Mouse (Mus musculus) testis, adult 2 months (tissue): ENCODE results near the gene Pcsk5. TPM values are rescaled to one million over a fixed set of nuclear protein-coding genes. Genes with fewer than 3 reads are reported as not detected.
A peak's percentile ranks its signal among the peaks of the same experiment; 100 is the strongest.

ENCODE experiments used
- H3K27ac ChIP-seq: fragments of 200-500 bp; 2 replicates; pipeline ENCODE4 v1.5.1; 2012; ENCODE audit warnings: low read depth, low read length; ENCODE audit not compliant: control insufficient read depth, insufficient read depth
- H3K27me3 ChIP-seq: fragments of 200-500 bp; 2 replicates; pipeline ENCODE4 v1.6.1; 2012; ENCODE audit warnings: mild to moderate bottlenecking, low read length, moderate library complexity; ENCODE audit not compliant: control insufficient read depth, insufficient read depth
- H3K36me3 ChIP-seq: fragments of 200-500 bp; 2 replicates; pipeline ENCODE4 v1.6.1; 2012; ENCODE audit warnings: mild to moderate bottlenecking, low read length; ENCODE audit not compliant: control insufficient read depth, insufficient read depth
- H3K4me1 ChIP-seq: fragments of 200-500 bp; 2 replicates; pipeline ENCODE4 v1.6.1; 2012; ENCODE audit warnings: low read length; ENCODE audit not compliant: control insufficient read depth, insufficient read depth
- H3K4me3 ChIP-seq: fragments of 200-500 bp; 2 replicates; pipeline ENCODE4 v1.5.1; 2012; ENCODE audit warnings: low read depth, mild to moderate bottlenecking, low read length, moderate library complexity, mixed read lengths; ENCODE audit not compliant: control insufficient read depth
- CTCF ChIP-seq: fragments of 200-500 bp; IDR thresholded peaks from 2 replicates; pipeline ENCODE4 v1.5.1; 2012; ENCODE audit warnings: low read depth, mild to moderate bottlenecking, inconsistent platforms, low read length, moderate library complexity; ENCODE audit not compliant: control insufficient read depth, insufficient read depth, insufficient replicate concordance
- POLR2A ChIP-seq: fragments of 200-500 bp; IDR thresholded peaks from 2 replicates; pipeline ENCODE4 v1.6.1; 2012; ENCODE audit warnings: low read depth, mild to moderate bottlenecking, inconsistent platforms, low read length, moderate library complexity; ENCODE audit not compliant: control insufficient read depth
- polyA plus RNA-seq: library from polyadenylated mRNA; depleted of rRNA; stranded (reverse); fragments of >200 nt; gene quantifications from 2 replicates; pipeline ENCODE4 v1.2.3, GENCODE M21; 2012

The Pcsk5 gene
- polyA plus RNA-seq, 1 experiment, result 0.81 TPM

DNA sequence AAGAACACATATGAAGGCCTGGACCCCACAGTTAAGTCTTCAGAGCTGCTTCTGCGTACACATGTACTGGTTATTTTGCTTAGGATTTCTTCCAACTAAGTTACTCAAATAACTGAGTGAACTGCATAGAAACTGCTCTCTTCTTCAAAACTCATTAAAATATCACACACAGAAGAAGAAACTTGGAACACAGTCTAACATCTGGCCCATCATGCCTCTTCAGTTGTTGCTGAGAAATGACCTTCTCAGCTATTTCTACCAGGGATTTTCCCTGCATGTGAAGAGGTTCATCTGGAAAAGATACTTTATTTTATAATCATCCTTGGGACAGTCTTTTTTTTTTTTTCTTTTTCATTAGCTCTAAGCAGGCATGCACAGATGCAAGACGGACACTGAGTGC is 231.3 kb downstream of the Pcsk5 start:
- H3K4me3 ChIP-seq, result no peak overlapping the region
- TF ChIP-seq CTCF (no peak), POLR2A (no peak)
- no peaks in the 10 kb centered on the region for H3K27me3 ChIP-seq
- H3K27ac ChIP-seq, result no peak overlapping the region
- no peaks in the 10 kb centered on the region for H3K4me1 ChIP-seq
- H3K36me3 ChIP-seq, result no peaks in the 10 kb centered on the region

DNA sequence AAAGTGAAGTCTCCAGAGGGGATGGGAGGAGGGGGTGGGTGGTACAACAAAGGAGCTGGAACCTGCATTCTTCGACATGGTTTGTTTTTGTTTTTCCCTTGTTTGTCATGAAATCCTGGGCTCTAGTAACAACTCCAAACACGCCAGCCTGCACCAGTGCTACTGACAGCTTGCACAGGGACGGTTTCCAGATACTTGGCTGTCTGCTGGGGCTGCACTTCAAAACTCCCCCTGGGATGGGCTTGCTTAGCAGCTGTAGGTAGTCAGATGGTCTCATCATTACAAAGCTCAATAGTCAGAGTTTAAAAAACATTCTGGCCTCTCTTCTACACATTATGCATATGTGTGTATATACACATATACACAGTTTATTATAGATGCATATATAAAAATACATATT is 234.1 kb downstream of the Pcsk5 start:
- Histone ChIP-seq H3K4me1 (no peaks in the 10 kb centered on the region), H3K4me3 (no peak overlapping the region), H3K27ac (no peak overlapping the region), H3K27me3 (no peaks in the 10 kb centered on the region), H3K36me3 (no peaks in the 10 kb centered on the region)
- TF ChIP-seq POLR2A (no peak), CTCF (no peak)

DNA sequence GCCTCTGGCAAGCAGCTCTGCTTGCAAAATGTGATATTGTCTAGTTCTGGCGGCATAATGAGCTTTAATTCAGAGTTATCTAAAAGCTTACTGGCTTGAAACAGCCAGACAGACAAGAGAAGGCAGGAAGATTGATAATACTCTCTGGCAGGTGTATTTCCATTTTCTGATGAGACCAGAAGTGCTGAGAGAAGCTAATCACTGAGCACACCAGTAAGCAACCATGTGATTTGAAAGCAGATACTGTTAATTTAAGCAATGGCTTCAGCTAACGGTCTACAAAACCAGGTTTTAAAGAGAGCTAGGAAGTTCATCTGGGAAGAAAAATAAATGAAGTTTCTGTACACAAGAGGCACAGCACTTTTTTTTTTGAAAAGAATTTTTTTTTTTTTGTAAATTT is 237.1 kb downstream of the Pcsk5 start:
- Histone ChIP-seq H3K27me3 (no peaks in the 10 kb centered on the region), H3K36me3 (no peaks in the 10 kb centered on the region), H3K4me1 (no peaks in the 10 kb centered on the region), H3K27ac (no peak overlapping the region), H3K4me3 (no peak overlapping the region)
- TF ChIP-seq POLR2A, result no peak
- TF ChIP-seq CTCF, result no peak

DNA sequence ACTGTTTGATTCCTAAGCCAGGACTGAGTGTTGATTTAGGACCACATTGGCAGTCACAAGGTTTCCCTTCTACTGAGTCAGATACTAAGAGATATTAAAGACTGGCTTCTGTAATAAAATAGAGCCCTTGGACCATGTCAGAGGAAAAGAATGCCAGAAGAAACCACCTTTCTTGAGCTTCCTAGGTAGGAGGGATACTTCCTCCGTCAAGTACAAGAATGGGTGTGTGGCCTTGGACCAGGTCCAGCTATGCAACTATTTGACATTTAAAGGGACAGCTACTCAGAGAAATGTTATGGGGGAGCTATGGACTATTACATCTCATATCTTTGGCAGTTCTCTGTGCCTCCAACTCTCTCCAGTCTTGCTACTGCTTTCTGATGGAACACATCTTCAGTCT is 244.6 kb downstream of the Pcsk5 start:
- TF ChIP-seq POLR2A (no peak), CTCF (no peak)
- Histone ChIP-seq H3K36me3 (no peaks in the 10 kb centered on the region), H3K4me3 (no peak overlapping the region), H3K27me3 (no peaks in the 10 kb centered on the region), H3K4me1 (no peaks in the 10 kb centered on the region), H3K27ac (no peak overlapping the region)

DNA sequence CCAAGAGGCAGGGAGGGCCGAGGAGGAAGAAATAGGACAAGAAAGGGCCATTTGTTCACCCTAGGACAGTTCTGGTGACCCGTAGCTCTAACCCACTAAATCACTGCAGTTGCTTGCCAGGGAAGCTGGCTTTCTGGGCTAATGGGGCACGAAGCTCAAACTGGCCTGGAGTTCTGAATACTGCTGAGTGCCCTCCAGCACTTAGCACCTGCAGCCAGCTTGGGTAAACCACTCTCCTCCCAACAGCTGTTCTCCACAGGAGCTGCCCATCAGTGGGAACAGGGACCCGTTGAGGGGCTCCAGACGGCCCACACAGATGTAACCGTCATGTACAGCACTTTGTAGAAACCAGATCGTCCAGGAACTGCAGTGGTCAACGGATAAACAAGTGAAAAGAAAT is 246.1 kb downstream of the Pcsk5 start:
- Histone ChIP-seq H3K36me3 (no peaks in the 10 kb centered on the region), H3K27me3 (no peaks in the 10 kb centered on the region), H3K4me3 (no peak overlapping the region), H3K27ac (no peak overlapping the region), H3K4me1 (no peaks in the 10 kb centered on the region)
- TF ChIP-seq POLR2A (no peak), CTCF (no peak)

DNA sequence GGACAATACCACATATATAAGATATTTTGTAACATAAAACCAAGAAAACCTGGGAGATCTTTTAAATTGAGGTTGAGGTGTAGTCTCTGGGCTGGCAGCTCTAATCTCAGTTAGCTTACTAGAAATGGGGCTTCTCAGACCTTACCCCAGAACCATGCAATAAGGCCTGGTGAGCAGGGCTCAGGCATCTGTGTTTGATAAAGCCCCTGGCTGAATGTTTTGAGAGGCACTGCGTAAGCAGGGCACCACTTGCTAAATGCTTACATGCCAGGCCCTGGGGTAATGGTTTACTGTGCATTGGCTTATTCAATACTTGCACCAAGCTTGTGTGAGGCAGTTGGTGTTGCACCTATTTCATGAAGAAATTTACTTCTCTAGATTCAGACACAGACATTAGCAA is 247.1 kb downstream of the Pcsk5 start:
- no peaks in the 10 kb centered on the region for H3K4me1 ChIP-seq

DNA sequence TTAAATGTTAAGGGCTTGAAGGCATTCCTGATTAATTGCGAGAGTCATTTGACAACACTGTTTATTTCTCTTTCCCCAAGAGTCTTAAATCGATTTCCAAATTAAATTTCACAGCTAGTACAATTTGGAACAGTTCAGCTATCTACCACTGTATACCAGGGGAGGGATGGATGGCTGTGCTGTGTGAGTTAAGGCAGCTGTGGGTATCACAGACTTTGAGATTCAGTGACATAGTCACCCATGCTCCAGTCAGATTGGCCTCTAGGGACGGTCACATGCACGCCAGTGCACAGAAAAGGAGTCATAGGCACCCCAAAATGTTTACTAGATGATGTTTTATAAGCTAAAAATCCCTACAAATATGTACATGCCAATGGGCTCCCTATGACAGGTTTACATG is 260.0 kb downstream of the Pcsk5 start:
- Histone ChIP-seq H3K4me1 (no peaks in the 10 kb centered on the region), H3K36me3 (no peaks in the 10 kb centered on the region), H3K27me3 (no peaks in the 10 kb centered on the region), H3K27ac (no peak overlapping the region), H3K4me3 (no peak overlapping the region)
- TF ChIP-seq POLR2A, result no peak
- TF ChIP-seq CTCF, result no peak

More for the DNA sequence above, 247.1 kb downstream of the Pcsk5 start:
- Histone ChIP-seq H3K4me3 (no peak overlapping the region), H3K27me3 (no peaks in the 10 kb centered on the region), H3K27ac (no peak overlapping the region), H3K36me3 (no peaks in the 10 kb centered on the region)
- TF ChIP-seq POLR2A (no peak), CTCF (no peak)

DNA sequence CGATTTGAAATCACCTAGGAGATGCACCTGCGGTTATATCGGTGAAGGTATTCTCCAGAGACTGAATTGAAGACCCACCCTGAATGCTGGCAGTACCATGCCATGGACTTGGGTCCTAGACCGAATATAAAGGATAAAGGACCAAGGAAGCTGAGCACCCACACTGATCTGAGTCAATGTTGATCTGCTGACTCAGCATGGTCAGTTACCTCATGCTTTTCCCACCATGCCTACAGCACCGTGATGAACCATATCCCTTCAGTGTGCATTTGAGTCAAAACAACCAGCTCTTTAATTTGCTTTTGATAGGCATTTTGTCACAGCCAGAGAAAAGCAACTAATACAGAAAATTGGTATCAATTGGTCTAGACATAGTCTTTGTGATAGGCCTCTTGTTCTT is 262.9 kb downstream of the Pcsk5 start:
- Histone ChIP-seq H3K27ac (no peak overlapping the region), H3K4me1 (no peaks in the 10 kb centered on the region), H3K36me3 (no peaks in the 10 kb centered on the region), H3K27me3 (no peaks in the 10 kb centered on the region), H3K4me3 (peak overlapping the region; percentile 21; the same call in 1 of the 2 replicates)
- TF ChIP-seq CTCF (no peak), POLR2A (no peak)

DNA sequence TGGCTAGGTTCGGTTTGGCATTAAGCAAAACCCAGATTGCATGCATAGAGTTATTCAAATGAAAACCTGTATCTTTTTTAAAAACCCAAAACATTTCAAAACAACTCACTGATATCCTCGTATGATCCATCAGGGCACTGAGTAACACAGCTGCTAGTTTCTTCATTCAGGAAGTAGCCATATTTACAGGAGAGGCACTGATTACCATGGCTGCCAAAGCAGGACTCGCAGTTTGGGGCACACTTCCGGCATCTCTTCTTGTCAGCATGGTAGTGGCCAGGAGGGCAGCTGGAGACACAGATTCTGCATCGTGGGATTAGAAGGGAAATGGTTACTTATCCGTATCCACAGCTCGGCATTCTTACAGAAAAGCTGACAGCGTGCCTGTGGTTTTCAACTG is 265.1 kb downstream of the Pcsk5 start:
- H3K4me3 ChIP-seq, result no peak overlapping the region
- H3K27me3 ChIP-seq, result no peaks in the 10 kb centered on the region
- no peak overlapping the region for H3K27ac ChIP-seq
- no peaks in the 10 kb centered on the region for H3K36me3 ChIP-seq
- no peak for TF ChIP-seq CTCF
- H3K4me1 ChIP-seq, result no peaks in the 10 kb centered on the region
